Mouse (Mus musculus) testis, adult 2 months (tissue): ENCODE data around the gene Mrpl41. TPM values are rescaled to one million over a fixed set of nuclear protein-coding genes. Genes with fewer than 3 reads are reported as not detected.

Source experiments
- H3K27ac ChIP-seq: fragments of 200-500 bp; 2 replicates; pipeline ENCODE4 v1.5.1; 2012; ENCODE audit warnings: low read depth, low read length; ENCODE audit not compliant: control insufficient read depth, insufficient read depth
- H3K27me3 ChIP-seq: fragments of 200-500 bp; 2 replicates; pipeline ENCODE4 v1.6.1; 2012; ENCODE audit warnings: mild to moderate bottlenecking, low read length, moderate library complexity; ENCODE audit not compliant: control insufficient read depth, insufficient read depth
- H3K36me3 ChIP-seq: fragments of 200-500 bp; 2 replicates; pipeline ENCODE4 v1.6.1; 2012; ENCODE audit warnings: mild to moderate bottlenecking, low read length; ENCODE audit not compliant: control insufficient read depth, insufficient read depth
- H3K4me1 ChIP-seq: fragments of 200-500 bp; 2 replicates; pipeline ENCODE4 v1.6.1; 2012; ENCODE audit warnings: low read length; ENCODE audit not compliant: control insufficient read depth, insufficient read depth
- H3K4me3 ChIP-seq: fragments of 200-500 bp; 2 replicates; pipeline ENCODE4 v1.5.1; 2012; ENCODE audit warnings: low read depth, mild to moderate bottlenecking, low read length, moderate library complexity, mixed read lengths; ENCODE audit not compliant: control insufficient read depth
- CTCF ChIP-seq: fragments of 200-500 bp; IDR thresholded peaks from 2 replicates; pipeline ENCODE4 v1.5.1; 2012; ENCODE audit warnings: low read depth, mild to moderate bottlenecking, inconsistent platforms, low read length, moderate library complexity; ENCODE audit not compliant: control insufficient read depth, insufficient read depth, insufficient replicate concordance
- POLR2A ChIP-seq: fragments of 200-500 bp; IDR thresholded peaks from 2 replicates; pipeline ENCODE4 v1.6.1; 2012; ENCODE audit warnings: low read depth, mild to moderate bottlenecking, inconsistent platforms, low read length, moderate library complexity; ENCODE audit not compliant: control insufficient read depth
- polyA plus RNA-seq: library from polyadenylated mRNA; depleted of rRNA; stranded (reverse); fragments of >200 nt; gene quantifications from 2 replicates; pipeline ENCODE4 v1.2.3, GENCODE M21; 2012; rRNA removed

Gene Mrpl41
- 41.0 and 45.1 TPM in 2 replicates for polyA plus RNA-seq

DNA sequence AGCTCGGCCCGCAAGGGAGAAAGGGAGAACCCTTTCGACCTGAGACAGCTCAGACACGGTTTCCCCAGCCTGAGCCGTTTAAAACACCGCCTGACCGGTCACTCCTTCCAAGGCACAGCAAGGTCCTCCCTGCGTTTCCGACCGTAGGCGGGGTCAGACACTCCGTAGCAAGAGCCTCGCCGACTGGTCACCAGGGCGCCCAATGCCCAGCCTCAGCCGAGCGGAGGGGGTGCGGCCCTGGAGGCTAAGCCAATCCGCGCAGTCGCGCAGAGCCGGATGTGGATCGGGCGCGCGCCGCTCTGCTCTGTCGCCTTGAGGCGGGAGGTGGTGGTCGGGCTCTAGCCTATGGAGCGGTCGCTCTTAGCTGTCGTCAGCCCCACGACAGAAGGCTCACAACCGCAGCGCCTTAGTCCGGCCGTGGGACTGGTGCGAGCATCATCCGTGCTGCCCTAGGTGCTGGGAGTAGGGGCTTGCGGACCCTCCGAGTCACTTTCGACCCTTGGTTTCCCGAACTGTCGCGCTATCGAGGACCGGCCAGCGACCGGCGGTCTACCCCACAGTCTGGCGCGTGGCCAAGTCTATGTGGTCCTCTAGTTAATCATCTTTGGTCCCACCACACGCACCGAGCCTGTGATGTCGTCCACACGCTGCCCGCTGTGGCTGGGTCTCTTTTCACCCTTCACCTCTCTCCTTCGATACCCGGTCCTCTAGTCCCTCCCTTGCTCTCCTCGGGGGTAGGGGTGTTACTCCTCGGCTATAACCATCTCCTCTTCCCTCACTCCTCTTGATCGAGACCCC, at the start of gene Mrpl41:
TSS of gene Mrpl41 (minus strand) at position 193 of the 798 bp plus-strand sequence.
- peak within 1 kb of the TSS; percentile 95 for H3K27ac ChIP-seq
- H3K4me3 ChIP-seq: peak within 1 kb of the TSS; percentile 94
- TF ChIP-seq CTCF: 0 out of 2 replicates have a peak, but pooled peaks have one; percentile 2
- TF ChIP-seq POLR2A: peak; percentile 95
- H3K4me1 ChIP-seq: peaks cover 2% of the 10 kb centered on the region; the same call in 1 of the 2 replicates
- H3K36me3 ChIP-seq: no peaks in the 10 kb centered on the region
- H3K27me3 ChIP-seq: no peaks in the 10 kb centered on the region

DNA sequence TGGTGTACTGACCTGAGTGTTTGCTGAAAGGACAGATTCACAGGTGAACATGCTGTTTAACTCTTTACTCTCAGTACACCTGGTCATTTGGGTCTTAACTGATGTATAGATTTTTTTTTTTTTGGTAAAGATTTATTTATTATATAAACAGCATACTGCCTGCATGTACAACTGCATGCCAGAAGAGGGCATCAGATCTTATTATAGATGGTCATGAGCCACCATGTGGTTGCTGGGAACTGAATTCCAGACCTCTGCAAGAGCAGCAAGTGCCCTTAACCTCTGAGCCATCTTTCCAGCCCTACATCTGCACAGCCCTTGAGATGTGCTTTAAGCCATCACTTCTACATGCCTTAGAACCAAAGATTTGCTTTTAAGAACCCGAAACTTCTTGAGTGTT, 47.8 kb upstream of the Mrpl41 start:
- TF ChIP-seq POLR2A: no peak
- TF ChIP-seq CTCF: no peak
- no peaks in the 10 kb centered on the region for H3K27me3 ChIP-seq

DNA sequence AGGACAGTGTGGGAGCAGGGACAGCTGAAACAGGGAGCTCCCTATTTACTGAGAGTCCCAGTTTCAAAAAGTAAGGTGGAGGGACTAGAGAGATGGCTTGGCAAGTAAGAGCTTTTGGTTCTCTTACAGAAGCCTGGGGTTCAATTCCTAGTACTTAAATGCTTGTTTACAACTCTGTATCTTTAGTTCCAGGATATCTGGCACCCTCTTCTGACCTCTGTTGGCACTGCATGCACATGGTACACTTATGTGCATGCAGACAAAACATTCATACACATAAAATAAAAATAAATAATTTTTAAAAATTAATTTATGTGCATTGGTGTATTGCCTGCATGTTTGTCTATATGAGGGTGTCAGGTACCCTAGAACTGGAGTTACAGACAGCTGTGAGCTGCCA, 33.4 kb upstream of the Mrpl41 start:
- no peak overlapping the region for H3K4me3 ChIP-seq
- H3K36me3 ChIP-seq: peaks cover 1% of the 10 kb centered on the region; the same call in 1 of the 2 replicates
- H3K27me3 ChIP-seq: no peaks in the 10 kb centered on the region
- no peaks in the 10 kb centered on the region for H3K4me1 ChIP-seq
- no peak overlapping the region for H3K27ac ChIP-seq
- no peak for TF ChIP-seq CTCF
- TF ChIP-seq POLR2A: no peak

More for the DNA sequence above, 47.8 kb upstream of the Mrpl41 start:
- H3K4me3 ChIP-seq: no peak overlapping the region
- no peaks in the 10 kb centered on the region for H3K4me1 ChIP-seq
- no peaks in the 10 kb centered on the region; the same call in 1 of the 2 replicates for H3K36me3 ChIP-seq
- no peak overlapping the region; the same call in 1 of the 2 replicates for H3K27ac ChIP-seq

DNA sequence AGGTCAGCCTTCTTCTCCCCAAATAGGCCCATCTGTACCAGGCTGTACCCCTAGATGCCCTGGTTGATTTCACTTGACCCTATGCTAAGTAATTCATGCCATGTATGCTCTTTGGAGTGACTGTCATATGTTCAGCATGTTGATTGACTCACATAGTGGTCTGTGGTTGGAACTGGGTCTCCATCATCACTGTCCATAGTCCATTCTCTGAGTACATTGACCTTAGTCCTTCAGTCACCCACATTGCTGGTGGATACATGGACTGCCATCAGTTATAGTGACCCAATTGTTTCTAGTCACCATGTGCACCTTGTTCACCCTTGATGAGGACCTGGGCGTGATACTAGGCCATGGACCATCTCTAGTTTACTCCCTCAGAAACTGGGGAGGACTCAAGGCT, 31.9 kb upstream of the Mrpl41 start:
- H3K4me1 ChIP-seq: no peaks in the 10 kb centered on the region
- H3K4me3 ChIP-seq: no peak overlapping the region
- no peak for TF ChIP-seq POLR2A
- TF ChIP-seq CTCF: no peak
- H3K27ac ChIP-seq: no peak overlapping the region
- peaks cover 1% of the 10 kb centered on the region; the same call in 1 of the 2 replicates for H3K36me3 ChIP-seq
- no peaks in the 10 kb centered on the region for H3K27me3 ChIP-seq

GRCm38 (mm10) chr2:25003946-25004786, 29.3 kb upstream of the Mrpl41 start:
- TF ChIP-seq POLR2A: no peak
- no peak for TF ChIP-seq CTCF
- no peaks in the 10 kb centered on the region for H3K4me1 ChIP-seq
- no peak overlapping the region for H3K4me3 ChIP-seq
- no peak overlapping the region for H3K27ac ChIP-seq
- no peaks in the 10 kb centered on the region for H3K36me3 ChIP-seq
- H3K27me3 ChIP-seq: no peaks in the 10 kb centered on the region

DNA sequence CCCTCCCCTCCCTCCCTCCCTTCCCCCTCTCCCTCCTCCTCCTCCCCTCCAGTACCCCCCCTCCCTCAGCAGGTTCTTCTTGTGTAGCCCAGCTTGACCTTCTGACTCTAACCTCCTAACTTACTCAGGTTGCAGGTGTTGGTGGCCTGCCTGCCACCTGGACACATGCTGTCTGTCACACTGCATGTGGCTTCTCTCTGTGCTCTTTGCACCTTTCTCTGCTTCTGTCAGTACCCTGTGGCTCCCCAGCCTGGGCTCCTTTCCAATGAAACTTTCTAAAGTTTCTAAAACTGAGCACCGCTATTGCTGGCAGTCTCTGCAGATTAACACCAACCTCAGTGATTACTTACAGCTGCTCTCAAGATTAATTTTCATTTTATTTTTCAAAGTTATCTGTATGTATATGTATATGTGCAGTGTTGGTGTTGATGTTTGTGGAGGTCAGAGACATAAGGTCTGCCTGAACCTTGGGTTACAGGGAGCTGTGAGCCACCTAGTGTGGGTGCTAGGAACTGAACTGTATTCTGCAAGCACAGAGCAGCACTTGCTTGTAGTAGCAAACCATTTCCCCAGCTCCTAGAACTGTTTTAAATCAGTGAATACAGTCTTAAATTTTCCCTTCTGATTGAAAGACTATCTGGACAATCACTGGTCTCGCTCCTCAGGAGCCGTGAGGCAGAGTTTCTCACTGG, 25.8 kb upstream of the Mrpl41 start:
- H3K4me1 ChIP-seq: no peaks in the 10 kb centered on the region
- H3K36me3 ChIP-seq: no peaks in the 10 kb centered on the region
- no peaks in the 10 kb centered on the region for H3K27me3 ChIP-seq
- no peak overlapping the region for H3K4me3 ChIP-seq
- TF ChIP-seq POLR2A (no peak), CTCF (peak; percentile 26; the same call in 1 of the 2 replicates)
- no peak overlapping the region for H3K27ac ChIP-seq
